Mouse (Mus musculus): Measurements from ENCODE around the gene Cdk5.

Gene Cdk5

DNA sequence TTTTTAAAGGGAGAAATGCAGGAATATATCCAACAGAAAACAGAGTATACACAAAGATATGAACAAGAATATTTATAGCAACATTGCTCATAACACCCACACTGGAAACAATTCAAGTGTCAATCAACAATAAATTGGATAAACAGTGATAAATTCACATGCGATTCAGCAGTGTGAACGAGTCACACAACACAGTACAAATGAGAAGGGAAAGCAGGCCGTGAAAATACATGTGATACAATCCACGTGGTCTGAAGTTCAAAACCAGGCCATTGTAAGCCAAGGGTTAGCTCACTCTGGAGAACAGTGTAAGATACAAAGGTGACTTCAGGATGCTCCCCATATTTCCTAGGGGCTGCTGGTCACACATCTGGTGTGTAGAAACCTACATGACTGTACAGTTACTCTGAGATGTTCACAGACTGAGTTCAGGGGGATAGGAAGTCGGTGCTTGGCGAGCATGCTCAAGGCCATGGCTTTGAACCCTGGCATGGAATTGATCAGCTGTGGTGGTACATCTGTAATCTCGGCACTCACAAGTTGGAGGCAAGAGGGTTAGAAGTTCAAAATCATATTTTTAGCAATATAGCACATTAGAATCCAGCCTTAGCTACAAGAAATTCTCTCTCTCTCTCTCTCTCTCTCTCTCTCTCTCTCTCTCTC, 48.5 kb downstream of the Cdk5 start:
- DNase-seq (ENCODE audit: low spot score in 2 of 2): no peak

GRCm38 (mm10) chr5:24374216-24374615, 49.1 kb downstream of the Cdk5 start:
- no peak for DNase-seq (ENCODE audit: low spot score in 2 of 2)

- no peak for DNase-seq (ENCODE audit: low spot score in 2 of 2)
Observed at GRCm38 (mm10) chr5:24373807-24374206, 49.5 kb downstream of the Cdk5 start.

DNA sequence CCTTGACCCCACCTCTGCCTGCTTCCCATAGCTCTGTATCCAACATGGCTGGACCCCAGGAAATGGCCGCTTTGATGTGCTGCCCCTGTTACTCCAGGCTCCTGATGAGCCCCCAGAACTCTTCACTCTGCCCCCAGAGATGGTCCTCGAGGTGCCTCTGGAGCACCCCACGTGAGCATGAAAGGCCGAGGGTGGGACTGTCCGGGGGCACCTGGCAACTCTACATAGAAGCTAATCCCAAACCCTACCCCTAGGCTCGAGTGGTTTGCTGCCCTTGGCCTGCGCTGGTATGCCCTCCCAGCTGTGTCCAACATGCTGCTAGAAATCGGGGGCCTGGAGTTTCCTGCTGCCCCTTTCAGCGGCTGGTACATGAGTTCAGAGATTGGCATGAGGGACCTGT, 53.6 kb downstream of the Cdk5 start:
- no peak for DNase-seq (ENCODE audit: low spot score in 2 of 2)

Data from spleen, postnatal 36 days (tissue).